Mouse (Mus musculus) heart, postnatal 4 days (tissue): ENCODE measurements around the gene Prelid1. TPM values are rescaled to one million over a fixed set of nuclear protein-coding genes. Genes with fewer than 3 reads are reported as not detected.
A peak's percentile ranks its signal among the peaks of the same experiment; 100 is the strongest.

Source experiments
- DNase-seq: peaks from one replicate; pipeline ENCODE4 v3.0.0; 2021
- total RNA-seq, 2 experiments: library from RNA; stranded (reverse); gene quantifications; 2 replicates each; pipeline ENCODE4 v1.2.3; 2021

Gene Prelid1
- total RNA-seq, 2 experiments from 2014 or later, result 157 to 172 TPM

DNA sequence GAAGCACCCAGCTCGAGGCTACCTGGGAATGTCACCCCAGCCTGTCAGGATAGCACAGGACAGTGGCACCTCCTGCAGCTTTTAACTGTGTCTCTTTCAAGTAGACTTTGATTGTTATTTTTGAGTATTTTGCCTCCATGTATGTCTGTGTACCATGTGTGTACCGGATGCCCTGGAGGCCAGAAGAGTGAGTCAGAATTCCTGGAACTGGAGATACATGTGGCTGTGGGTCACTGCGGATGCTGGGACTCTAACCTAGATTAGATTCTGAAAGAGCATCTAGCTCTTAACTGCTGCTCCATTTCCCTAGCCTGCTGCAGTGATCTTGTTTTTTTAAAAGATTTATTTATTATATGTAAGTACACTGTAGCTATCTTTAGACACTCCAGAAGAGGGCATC is 12.0 kb downstream of the Prelid1 start:
- no peak for DNase-seq

DNA sequence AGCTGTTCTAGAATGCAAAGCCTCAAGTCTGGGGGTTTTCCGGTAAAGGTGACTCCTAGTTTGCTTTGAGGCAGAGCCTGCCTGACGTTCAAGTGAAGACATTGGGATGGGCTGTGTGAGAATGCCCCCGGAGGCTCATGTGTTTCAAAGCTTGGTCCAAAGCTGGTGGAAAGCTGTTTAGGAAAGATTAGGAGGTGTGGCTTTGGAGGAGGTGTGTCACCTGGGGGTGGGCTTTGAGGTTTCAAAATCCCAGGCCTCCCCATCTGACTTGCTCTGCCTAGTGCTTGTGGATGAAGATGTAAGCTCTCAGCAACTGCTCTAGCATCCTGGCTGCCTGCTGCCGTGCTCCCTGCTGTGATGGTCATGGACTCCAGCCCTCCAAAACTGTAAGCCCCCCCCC is 15.4 kb downstream of the Prelid1 start:
- DNase-seq, result no peak

DNA sequence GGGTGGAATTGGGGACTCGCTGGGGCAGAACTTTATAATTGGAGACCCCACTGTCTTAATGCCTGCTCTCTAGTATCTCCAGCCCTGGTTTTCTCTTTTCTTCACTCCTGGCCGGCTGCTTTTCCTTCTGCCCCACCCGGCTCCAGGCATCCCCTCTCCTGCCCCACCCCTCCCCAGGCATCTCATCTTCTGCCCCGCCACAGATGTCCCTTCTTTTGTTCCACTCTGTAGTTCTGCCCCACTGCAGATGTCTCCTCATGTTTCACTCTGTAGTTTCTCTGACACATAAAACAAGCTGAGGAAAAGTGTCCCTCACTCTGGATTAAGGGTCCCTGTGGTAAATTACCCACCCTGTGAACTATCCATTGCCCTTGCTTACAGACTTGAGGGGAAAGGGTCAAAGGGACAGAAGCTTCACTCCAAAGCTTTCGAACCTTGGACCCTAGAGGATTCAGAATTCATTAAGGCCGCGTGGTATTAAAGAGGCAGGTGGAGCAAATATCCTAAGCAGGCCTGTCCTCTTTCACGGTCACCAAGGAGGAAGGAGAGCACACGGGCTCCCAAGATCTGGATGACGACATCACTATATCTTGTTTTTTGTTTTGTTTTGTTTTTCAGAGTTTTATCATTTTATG is 17.2 kb downstream of the Prelid1 start:
- no peak for DNase-seq

DNA sequence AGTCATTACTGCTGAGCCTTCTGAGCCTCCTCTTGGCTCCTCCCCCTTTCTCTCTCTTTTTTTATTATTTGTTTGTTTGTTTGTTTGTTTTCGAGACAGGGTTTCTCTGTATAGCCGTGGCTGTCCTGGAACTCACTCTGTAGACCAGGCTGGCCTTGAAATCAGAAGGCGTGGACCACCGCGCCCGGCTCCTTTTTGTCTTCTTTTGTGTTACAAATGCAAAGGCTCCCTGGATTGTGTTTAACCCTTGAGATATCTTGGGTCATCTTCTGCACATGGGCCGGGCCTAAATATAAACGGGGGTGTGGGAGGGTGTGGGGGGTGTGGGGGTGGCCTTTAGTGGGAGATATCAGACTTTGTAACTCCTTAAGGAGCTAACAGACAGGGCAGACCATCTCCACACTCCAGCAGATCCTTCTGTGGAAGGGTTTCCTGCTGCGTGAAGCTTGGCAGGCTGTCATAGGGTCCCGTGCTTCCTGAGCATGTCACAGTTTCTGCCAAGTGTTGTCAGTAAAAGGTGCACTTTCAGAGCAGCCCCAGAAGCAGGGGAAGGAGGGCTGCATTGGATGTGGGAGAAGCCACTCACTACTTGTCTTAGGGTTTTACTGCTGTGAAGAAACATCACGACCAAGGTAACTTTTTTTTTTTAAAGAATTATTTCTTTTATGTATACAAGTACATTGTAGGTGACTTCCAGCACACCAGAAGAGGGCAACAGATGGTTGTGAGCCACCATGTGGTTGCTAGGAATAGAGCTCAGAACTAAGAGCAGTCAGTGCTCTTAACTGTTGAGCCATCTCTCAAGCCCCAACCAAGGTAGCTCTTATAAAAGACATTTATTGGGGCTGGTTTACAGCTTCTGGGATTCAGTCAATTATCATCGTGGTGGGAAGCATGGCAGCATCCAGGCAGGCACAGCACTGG is 18.1 kb downstream of the Prelid1 start:
- no peak for DNase-seq

DNA sequence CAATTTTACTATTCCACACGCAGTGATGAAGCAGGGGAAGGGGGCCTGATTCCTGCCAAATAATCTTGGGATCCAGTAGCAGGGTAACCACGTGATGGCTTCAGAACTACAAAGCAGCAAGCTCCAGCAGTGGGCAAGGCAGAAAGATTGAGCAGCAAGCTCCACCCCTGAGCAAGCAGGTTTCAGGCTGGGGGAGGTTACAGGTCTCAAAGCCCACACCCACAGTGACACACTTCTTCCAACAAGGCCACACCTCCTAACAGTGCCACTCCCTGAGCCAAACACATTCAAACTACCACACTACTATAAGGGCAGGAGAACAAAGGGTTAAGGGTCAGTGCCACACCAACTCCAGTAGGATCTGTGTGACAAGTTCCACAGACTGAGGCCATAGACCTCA is 19.0 kb downstream of the Prelid1 start:
- DNase-seq, result no peak

DNA sequence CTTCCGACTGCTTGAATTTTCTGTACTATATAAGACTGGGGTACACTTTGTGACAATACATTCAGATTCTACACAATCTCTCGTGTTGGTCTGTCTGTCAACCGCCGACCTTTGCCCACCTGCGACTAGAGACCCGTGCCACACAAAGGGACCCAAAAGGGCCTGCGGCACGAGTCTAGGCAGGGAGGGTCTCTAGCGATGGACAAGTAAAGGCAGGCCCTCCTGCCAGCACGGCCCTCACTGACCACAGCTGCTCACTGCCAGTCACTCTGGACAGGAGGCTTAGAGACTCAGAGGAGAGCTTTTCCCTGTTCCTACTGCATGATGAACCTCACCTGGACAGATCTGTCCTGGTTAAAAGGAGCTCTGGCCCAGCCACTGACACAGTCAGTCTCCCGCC is 22.2 kb downstream of the Prelid1 start:
- no peak for DNase-seq

DNA sequence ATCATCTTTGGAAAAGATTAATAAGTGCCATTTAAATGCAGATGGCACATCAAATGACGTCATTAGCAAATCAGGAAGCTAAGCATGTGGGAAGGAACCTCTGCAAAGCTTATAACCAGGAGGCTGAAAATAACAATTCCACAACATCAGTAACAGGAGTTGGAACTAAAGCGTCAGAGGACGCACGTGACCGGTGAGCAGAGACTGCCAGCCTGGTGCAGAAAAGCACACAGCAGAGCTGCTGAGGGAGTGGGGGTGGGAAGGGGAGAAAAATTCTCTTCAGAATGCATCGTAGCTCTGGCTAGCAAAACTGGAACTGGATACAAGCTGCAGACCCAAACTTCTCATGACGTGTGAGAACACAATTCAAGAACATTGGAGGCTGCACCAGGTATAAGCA is 24.0 kb downstream of the Prelid1 start:
- no peak for DNase-seq

DNA sequence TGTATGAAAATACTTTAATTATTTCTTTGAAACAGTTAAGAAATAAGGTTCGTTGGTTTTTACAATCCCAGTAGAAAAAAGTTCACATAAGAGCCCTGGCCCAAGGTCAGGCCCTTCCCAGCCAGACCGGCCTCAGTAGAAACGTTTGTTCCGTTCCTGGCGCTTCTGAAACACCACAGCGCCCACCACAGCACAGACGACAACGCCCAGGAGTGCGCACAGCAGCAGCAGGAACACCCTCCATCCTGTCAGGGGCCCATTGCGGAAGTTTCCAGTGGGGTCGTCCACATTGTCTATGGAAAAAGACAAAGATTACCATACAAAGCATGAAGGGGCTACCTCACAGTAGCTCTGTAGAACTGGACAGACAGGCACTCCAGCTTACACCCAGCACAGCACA is 26.4 kb downstream of the Prelid1 start:
- no peak for DNase-seq

DNA sequence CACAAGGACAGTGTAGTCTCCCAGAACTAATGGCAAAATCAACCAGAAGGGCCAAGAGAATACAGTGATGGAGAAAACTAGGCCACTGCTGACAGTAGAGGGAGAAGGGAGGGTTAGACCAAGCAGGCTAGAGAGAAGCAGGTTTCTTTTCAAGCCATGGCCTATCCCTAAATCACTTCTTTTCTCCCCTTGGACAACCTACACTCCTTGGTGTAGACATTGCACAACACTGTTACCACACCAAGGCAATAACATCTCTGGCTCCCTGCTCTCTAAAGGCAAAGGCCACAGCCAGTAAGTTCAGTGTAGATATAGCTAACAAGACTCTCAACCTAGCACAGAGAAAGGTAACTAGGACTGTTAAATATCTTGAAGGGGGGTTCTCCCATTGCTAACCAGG is 40.8 kb downstream of the Prelid1 start:
- DNase-seq, result no peak

DNA sequence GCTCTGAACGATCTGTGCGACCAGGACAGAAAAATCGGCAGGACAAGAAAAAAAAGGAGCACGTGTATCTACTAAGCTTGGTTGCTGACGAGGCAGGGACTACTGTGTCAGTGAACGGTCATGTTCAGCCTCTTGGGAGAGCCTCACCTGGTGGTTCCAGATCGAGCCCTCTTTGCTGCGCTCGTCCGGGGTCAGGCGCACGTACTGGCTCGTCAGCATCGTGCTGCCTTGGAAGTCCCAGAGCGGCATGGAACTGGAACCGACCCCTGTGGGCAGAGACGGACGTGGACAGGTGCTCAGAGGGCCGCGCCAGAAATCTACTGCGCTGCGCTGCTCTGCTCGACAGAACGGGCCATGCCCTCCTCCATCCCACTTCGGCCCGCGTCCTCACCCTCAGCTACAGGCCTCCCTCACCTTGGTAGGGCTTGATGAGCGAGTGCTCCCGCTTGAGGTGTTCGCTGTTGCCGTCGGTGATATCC is 41.7 kb downstream of the Prelid1 start:
- DNase-seq, result no peak

DNA sequence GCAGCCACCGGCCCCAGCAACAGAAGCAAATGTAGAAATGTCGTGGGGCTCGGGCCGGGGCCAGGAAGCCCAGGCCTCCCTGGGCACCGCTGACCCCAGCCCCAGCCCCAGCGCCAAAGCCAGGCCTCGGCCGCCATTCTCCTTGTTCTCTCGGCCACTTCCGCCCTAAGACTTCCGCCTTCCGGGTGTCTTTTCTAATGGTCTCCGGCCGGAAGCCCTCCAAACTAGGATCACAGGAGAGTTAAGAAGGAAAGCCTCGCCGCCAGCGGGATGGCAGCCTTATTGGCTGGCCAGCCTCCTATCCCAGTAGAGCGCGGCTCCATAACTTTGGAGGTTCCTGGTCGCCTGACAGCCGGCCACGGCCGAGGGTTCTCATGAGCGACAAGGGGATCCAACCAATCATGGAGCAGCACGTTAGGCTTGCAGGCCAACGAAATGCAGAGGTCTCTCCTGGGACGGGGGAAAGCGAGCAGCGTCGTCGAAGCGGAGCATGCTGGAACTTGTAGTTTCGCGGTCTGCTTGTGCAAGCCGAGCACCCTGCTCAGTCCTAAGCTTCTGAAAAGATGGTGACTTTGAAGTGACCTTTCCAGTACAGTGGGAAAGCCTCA is 42.3 kb downstream of the Prelid1 start, which contains the start of gene Lman2:
TSS of gene Lman2 (minus strand) at position 331 of the 608 bp plus-strand sequence.
- DNase-seq, result peak; percentile 96

DNA sequence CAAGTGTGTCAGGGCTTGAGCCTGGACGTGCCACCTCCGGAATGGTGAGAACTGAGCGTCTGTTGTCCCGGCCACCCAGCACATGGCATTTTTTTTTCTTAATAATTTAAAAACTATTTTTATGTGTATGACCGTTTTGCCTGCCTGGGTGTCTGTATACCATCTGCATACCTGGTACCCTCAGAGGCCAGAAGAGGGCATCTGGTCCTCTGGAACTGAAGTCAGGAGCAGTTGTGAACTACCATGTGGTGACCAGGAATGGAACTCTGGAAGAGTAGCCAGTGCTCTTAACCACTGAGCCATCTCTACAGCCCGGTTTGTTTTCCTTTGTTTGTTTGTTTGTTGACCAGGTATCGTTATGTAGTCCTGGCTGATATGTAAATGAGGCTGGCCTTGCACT is 48.1 kb downstream of the Prelid1 start:
- no peak for DNase-seq

DNA sequence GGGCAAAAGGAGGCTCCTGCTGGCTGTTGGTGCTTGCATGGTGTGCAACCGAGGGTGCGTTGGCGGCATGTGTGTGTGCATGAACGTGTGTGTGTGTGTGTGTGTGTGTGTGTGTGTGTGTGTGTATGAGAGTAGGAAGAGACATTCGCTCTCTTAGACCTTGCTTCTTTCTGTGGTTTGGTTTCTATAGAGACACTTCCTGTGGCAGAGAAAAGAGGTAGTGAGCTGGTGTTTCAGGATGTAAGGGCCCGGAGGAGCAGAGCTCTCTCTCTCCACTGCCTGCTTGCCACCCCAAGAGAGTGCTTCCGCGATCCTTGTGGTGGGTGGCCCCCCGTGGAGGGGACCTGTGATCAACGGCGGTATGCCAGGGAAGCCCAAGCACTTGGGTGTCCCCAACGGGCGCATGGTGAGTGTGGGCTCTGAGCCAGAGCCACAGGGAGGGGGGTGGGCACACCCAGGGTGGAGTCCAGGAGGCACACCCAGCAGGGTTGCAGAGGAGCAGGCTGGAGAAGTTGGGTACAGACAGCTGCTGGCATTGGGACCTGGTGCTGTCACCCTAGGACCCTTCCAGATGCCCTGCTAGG is 49.3 kb downstream of the Prelid1 start, which contains the start of gene Rgs14:
TSS of gene Rgs14 (plus strand) at position 202 of the 584 bp plus-strand sequence.
- no peak for DNase-seq

DNA sequence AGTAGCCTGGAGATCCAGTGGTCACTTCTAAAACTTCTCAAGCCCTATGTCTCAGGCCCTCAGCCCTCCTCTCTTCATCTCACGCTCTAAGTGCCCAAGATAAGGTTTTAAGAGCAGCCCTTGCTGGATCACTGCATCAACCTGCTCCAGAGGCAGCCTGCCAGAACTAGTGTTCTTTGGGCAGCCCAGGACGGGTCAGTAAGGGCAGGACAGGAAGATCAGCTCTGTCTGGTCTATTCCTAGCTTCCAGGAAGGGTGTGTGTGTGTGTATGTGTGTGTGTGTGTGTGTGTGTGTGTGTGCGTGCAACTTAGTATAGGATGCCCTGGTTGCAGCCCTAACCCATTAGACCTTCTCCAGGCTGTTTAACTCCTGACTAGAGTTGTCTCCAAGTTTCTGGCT is 49.9 kb downstream of the Prelid1 start:
- no peak for DNase-seq

DNA sequence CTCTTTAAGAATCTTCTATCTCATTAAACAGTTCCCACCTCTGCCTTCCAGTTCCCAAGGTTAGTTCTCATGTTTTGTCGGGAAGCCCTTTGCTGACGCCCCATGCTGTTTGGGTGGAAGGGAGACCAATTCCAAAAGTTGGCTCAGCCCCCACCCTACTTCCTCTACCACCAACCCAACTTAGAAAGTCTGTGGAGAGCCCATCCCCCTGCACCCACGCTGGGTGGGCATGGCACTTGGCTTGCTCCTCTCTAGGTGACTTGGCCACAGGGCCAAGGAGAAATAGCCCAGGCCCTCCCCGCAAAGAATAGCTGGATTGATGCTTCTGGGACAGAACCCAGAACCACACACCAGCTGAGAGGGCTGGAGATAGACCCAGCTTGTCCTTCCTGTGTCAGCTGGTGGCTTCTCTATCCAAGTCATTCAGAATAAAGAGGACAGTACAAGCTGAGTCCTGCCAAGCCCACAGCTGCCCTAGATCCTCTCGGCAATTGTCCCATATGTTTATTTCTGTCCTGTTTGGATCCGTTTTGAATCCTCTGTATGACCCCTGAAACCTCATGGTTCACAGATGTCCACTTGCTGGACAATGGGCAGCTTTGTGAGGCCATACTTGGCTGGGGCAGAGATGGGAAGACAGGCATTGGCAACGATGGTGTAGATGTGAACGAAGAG is 50.8 kb downstream of the Prelid1 start:
- DNase-seq, result no peak

DNA sequence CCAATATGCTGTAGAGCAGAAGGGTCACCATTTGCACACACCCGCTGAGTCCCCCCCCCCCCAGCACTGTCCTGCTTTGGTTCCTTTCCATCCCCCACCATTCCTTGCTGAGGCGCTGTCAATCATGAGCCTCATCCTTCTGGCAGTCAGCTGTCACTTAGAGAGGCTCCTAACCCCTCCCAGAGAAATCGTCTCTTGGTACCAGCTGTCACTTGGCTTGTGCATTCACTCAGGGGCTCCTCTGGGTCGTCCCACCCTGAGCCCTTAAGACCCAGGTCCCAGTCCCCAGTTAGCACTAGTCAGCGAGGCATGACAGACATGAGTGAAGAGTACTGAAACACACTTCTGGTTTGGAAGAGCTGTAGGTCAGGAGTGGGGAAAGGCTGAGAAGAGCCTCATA is 51.4 kb downstream of the Prelid1 start:
- DNase-seq, result no peak

DNA sequence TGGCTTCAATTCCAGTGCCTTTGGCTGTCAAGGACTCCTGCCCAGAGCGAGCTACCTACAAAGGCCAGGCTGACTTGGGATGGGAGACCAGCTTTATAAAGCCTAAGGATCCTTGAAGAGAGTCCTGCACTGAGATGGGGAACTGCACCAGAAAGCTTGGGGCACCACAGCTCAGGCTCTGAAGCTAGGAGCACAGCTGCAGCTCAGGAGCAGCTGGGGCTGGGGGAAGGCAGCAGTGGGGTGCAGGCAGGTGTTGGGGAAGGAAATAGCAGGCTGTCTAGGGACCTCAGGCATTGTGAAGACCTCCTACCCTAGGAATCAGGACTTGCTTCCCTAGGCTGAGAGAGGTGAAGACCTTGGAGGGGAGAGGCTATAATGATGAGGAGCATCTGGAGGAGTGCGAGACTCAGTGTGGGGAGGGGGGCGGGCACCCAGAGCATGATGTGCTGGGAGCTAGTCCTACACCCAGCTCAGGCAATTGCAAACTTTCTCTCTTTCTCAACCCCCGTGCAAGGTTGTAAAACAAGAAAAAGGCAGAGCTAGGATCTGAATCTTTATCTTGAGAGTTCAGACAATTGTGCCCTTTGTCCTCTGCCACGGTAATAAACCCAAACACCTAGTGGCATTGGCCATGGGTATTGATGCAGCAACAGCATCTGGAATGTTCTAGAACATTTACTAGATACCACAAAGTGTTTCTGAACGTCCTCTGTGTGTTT is 54.1 kb downstream of the Prelid1 start:
- DNase-seq, result no peak
